Mouse (Mus musculus): ENCODE results near the gene 4930522L14Rik. TPM values are rescaled to one million over a fixed set of nuclear protein-coding genes. Genes with fewer than 3 reads are reported as not detected.
"Not testable (repeated sequence)": the region's sequence is repeated elsewhere in the genome, so short reads cannot be mapped to it uniquely, and the experiment has no call there.

The 4930522L14Rik gene
- 13.8 and 17.6 TPM in 2 replicates for total RNA-seq (2017)

- peak; percentile 99 for ATAC-seq (replicated peaks; ENCODE audit: low read depth, poor library complexity, severe bottlenecking)
Observed at GRCm38 (mm10) chr5:109751391-109752071, at the start of gene 4930522L14Rik. Gene 4930522L14Rik, minus strand, starts transcription at chr5:109751886.

GRCm38 (mm10) chr5:109801466-109801865 lies 49.8 kb upstream of the 4930522L14Rik start:
- ATAC-seq (replicated peaks; ENCODE audit: low read depth, poor library complexity, severe bottlenecking): not testable (repeated sequence)

GRCm38 (mm10) chr5:109799948-109800347 lies 48.3 kb upstream of the 4930522L14Rik start:
- ATAC-seq (replicated peaks; ENCODE audit: low read depth, poor library complexity, severe bottlenecking): peak; percentile 55

- ATAC-seq (replicated peaks; ENCODE audit: low read depth, poor library complexity, severe bottlenecking): not testable (repeated sequence)
Observed at GRCm38 (mm10) chr5:109797017-109797416, 45.3 kb upstream of the 4930522L14Rik start.

DNA sequence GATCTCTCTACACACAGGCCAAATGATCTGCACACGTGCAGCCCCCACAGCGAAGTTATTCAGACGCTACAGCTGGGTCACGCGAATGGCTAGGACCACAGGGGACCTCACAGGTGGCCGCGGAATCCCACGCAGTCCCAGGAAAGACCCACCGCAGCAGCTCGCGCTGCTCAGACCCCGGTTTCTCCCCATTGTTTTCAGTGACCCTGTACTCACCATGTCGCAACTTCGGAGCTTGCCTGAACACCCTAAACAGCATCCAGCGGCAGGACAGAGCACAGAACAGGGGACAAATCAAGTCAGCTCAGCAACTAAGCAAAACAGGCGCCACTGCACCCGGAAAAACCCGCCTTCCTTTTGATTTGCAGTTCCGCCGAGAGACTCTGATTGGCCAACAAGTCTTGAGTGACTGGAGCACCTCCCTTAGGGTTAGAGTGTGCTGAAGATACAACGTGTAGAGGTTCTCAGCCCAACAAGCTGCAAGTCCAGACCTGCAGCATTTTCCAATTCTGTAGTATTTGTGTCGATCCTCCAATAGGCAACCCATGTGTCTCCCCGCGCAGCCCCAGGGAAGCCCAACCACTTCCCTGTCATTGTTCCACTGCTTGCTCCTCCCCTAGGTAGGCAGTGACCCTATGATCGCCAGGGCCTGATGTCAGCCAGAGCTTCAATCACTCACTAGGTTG lies 44.4 kb upstream of the 4930522L14Rik start:
- peak; percentile 98 for ATAC-seq (replicated peaks; ENCODE audit: low read depth, poor library complexity, severe bottlenecking)

DNA sequence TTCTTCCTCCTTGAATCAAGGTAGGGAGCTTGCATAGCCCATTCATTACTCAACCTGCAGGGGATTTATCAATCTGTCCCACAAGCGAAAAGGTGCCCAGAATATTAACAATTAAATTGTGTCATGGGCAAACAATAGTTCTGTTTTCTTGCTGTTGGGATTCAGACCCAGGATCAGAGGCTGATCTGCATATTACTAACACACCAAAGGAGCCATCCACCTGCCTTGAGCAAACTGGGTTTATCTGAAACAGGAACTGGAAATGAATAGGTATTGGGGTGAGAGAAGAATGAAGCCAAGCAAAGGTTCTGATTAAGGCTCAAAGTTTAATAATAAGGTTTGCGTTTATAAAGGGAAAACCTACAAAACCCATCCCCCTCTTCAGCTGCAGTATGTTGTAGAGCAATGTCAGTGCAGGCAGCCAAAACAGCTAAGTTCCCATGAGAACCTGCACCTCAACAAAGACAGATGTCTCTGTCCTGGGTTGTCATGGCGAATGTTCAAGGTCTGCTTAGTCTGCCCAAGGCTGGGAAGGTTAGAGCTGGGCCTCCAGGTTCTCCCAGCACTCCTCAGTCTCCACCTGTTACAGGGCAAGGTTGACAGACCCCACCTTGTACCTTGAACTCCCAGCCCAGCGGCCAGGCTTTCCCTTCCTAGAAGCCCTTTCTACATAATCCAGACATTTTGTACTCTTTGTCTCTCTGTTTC lies 541 bp upstream of the 4930522L14Rik start:
- ATAC-seq (replicated peaks; ENCODE audit: low read depth, poor library complexity, severe bottlenecking): peak; percentile 9

DNA sequence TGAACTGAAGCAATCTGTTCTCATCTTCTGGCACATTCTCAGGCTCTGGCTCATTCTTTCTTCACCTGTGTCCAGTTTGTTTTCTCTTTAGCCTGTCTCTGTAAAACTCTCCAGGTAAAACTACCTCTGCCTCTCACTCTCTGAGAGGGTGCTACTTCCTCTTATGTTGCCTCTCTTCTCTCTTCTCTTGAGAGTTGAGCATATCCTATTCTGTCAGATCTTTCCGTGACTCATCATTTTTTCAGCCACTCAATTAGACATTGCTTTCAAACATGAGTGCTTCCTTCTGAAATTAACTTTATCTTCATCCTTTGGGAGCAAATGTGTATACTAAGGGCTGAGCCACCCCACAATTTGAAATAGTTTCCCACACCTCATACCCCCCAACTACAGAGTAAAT lies 6.6 kb downstream of the 4930522L14Rik start:
- ATAC-seq (replicated peaks; ENCODE audit: low read depth, poor library complexity, severe bottlenecking): not testable (repeated sequence)

DNA sequence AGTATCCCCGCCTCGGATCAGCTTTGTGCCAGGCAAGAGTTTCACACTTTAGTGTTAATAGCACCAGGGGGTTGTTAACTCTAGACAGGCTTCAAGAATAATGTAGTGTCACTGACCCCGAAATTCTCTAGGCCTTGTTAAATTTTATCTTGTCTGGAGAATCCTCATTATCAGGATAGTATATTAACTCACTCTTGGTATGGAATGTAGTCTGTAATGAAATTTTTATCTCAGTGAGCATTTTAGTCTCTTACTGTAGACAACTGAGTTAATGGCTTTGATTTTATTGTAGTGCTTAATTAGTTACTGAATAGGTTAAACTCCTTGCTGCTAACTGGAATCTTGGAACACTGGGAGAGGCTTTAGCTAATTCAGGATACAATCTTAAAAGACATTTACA lies 34.3 kb downstream of the 4930522L14Rik start:
- ATAC-seq (replicated peaks; ENCODE audit: low read depth, poor library complexity, severe bottlenecking): not testable (repeated sequence)

DNA sequence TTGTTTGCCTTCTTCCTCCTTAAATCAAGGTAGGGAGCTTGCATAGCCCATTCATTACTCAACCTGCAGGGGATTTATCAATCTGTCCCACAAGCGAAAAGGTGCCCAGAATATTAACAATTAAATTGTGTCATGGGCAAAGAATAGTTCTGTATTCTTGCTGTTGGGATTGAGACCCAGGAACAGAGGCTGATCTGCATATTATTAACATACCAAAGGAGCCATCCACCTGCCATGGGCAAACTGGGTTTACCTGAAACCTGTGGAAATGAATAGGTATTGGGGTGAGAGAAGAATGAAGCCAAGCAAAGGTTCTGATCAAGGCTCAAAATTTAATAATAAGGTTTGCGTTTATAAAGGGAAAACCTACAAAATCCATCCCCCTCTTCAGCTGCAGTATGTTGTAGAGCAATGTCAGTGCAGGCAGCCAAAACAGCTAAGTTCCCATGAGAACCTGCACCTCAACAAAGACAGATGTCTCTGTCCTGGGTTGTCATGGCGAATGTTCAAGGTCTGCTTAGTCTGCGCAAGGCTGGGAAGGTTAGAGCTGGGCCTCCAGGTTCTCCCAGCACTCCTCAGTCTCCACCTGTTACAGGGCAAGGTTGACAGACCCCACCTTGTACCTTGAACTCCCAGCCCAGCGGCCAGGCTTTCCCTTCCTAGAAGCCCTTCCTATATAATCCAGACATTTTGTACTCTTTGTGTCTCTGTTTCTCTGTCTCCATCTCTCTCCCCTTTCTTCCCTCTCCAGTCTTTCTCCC lies 60.3 kb downstream of the 4930522L14Rik start:
- not testable (repeated sequence) for ATAC-seq (replicated peaks; ENCODE audit: low read depth, poor library complexity, severe bottlenecking)

GRCm38 (mm10) chr5:109690537-109691201 lies 61.0 kb downstream of the 4930522L14Rik start, which contains the start of gene 5430403G16Rik:
Gene 5430403G16Rik, minus strand, starts transcription at chr5:109691041.
- ATAC-seq (replicated peaks; ENCODE audit: low read depth, poor library complexity, severe bottlenecking): peak; percentile 99

Other genes starting within 250 kb of the 4930522L14Rik start
- gene Crlf2, start 192.9 kb downstream of the 4930522L14Rik start, total RNA-seq (2017): 15.4 and 28.1 TPM in 2 replicates
- gene 5430403G16Rik, start 60.8 kb downstream of the 4930522L14Rik start, total RNA-seq (2017): 1.9 and 2.8 TPM in 2 replicates
- 164 and 199 TPM in 2 replicates for gene Gm15446, start 171.5 kb upstream of the 4930522L14Rik start, total RNA-seq (2017)
- 77.3 and 92.4 TPM in 2 replicates for gene Zfp932, start 244.6 kb upstream of the 4930522L14Rik start, total RNA-seq (2017)